Mouse (Mus musculus) kidney, adult 2 months (tissue): ENCODE results near the gene Nckap1.

Experiments used
- CTCF ChIP-seq: fragments of 200-500 bp; conservative IDR thresholded peaks from 2 replicates; pipeline ENCODE4 v1.5.1; 2011; ENCODE audit warnings: low read depth, mild to moderate bottlenecking, control low read depth, low read length, moderate library complexity, mixed read lengths; ENCODE audit not compliant: insufficient read depth, insufficient read length
- POLR2A ChIP-seq: fragments of 200-500 bp; IDR thresholded peaks from one replicate; pipeline ENCODE4 v1.6.1; 2011; ENCODE audit warnings: low read depth, low read length, control low read depth

DNA sequence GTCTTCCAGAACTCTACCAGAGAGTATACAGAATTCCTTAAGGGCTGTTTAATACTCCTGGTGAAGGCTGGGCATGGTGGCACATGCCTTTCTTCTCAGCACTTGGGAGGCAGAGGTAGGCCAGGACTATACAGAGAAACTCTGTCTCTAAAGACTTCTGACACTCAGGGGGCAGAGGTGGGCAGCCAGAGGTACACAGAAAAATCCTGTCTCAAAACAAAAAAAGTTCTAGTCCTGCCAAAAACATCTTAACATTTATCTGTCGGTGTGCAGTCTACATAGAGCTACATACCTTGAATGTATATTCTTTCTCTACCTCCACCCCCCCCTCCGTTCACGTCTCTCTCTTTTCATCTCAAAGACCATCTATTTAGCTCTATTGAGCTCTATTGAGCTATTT is 1.2 kb upstream of the Nckap1 start:
- TF ChIP-seq POLR2A (no peak), CTCF (no peak)
